Mouse (Mus musculus) neural tube, embryonic 13.5 days (tissue): ENCODE data around the gene Adamts1. TPM values are rescaled to one million over a fixed set of nuclear protein-coding genes. Genes with fewer than 3 reads are reported as not detected.
A peak's percentile ranks its signal among the peaks of the same experiment; 100 is the strongest.

Experiments used
- ATAC-seq: fragments of 200-750 bp; cut with Nextera tagmentation; 2 replicates; pipeline ENCODE4 v1.8.0; 2017; ENCODE audit warnings: low read depth, mild to moderate bottlenecking, moderate TSS enrichment, moderate library complexity
- H3K27ac ChIP-seq: fragments of 300-500 bp; sonication (generic); replicated peaks from 2 replicates; pipeline ENCODE4 v1.5.1; 2015; ENCODE audit warnings: moderate library complexity, mild to moderate bottlenecking, inconsistent platforms
- H3K27me3 ChIP-seq: fragments of 300-500 bp; sonication (generic); 2 replicates; pipeline ENCODE4 v1.6.1; 2015; ENCODE audit warnings: mild to moderate bottlenecking, inconsistent platforms
- H3K36me3 ChIP-seq: fragments of 300-500 bp; sonication (generic); 2 replicates; pipeline ENCODE4 v1.6.1; 2015; ENCODE audit warnings: mild to moderate bottlenecking, inconsistent platforms
- H3K4me1 ChIP-seq: fragments of 300-500 bp; sonication (generic); replicated peaks from 2 replicates; pipeline ENCODE4 v1.6.1; 2015; ENCODE audit warnings: inconsistent platforms
- H3K4me2 ChIP-seq: fragments of 300-500 bp; sonication (generic); 2 replicates; pipeline ENCODE4 v1.6.1; 2015; ENCODE audit warnings: inconsistent platforms, mild to moderate bottlenecking, moderate library complexity
- H3K4me3 ChIP-seq: fragments of 300-500 bp; sonication (generic); 2 replicates; pipeline ENCODE4 v1.5.1; 2015; ENCODE audit warnings: mild to moderate bottlenecking, inconsistent platforms
- H3K9ac ChIP-seq: fragments of 300-500 bp; sonication (generic); 2 replicates; pipeline ENCODE4 v1.6.1; 2015; ENCODE audit warnings: moderate library complexity, mild to moderate bottlenecking, inconsistent platforms
- H3K9me3 ChIP-seq: fragments of 300-500 bp; sonication (generic); 2 replicates; pipeline ENCODE4 v1.6.1; 2016; ENCODE audit warnings: inconsistent platforms
- WGBS: fragments of 180-500 bp; shearing (Covaris S2); methylation state at CpG from one replicate; pipeline ENCODE4 v1.1.7; 2015; 5-methylcytosine and 5-hydroxymethylcytosine counted together
- polyA plus RNA-seq: library from polyadenylated mRNA; unstranded; fragments of >200 nt; fragmentation: Nextera tagmentation; extraction: Ambion mirVana; gene quantifications from 2 replicates; pipeline ENCODE4 v1.2.1, GENCODE M21; 2015

Gene Adamts1
- polyA plus RNA-seq, 1 experiment from 2014 or later, result 10.1 TPM

- peak; percentile 80 for ATAC-seq
- H3K9ac ChIP-seq, result peak overlapping the region; percentile 81
- H3K4me2 ChIP-seq, result peak overlapping the region; percentile 100
- H3K4me1 ChIP-seq, result peaks cover 38% of the 10 kb centered on the region
- 4% methylated on average over 8 of the region's 8 CpGs for WGBS
- H3K36me3 ChIP-seq, result peaks cover 26% of the 10 kb centered on the region
- H3K27ac ChIP-seq, result peak overlapping the region; percentile 80
- H3K4me3 ChIP-seq, result peak overlapping the region; percentile 62
- no peaks in the 10 kb centered on the region for H3K9me3 ChIP-seq
- peaks cover 12% of the 10 kb centered on the region; the same call in 1 of the 2 replicates for H3K27me3 ChIP-seq
Observed at GRCm38 (mm10) chr16:85800691-85801090, 2.2 kb downstream of the Adamts1 start.

- H3K9me3 ChIP-seq, result no peaks in the 10 kb centered on the region
- H3K27me3 ChIP-seq, result peaks cover 9% of the 10 kb centered on the region; the same call in 1 of the 2 replicates
- ATAC-seq, result no peak
- 71% methylated on average over 9 of the region's 9 CpGs for WGBS
- H3K27ac ChIP-seq, result no peak overlapping the region
- peak overlapping the region; percentile 100 for H3K4me2 ChIP-seq
- peak overlapping the region; percentile 62; the same call in 1 of the 2 replicates for H3K4me3 ChIP-seq
- peaks cover 32% of the 10 kb centered on the region for H3K36me3 ChIP-seq
- H3K4me1 ChIP-seq, result peaks cover 38% of the 10 kb centered on the region
- H3K9ac ChIP-seq, result no peak overlapping the region
Observed at GRCm38 (mm10) chr16:85799971-85800370, 2.9 kb downstream of the Adamts1 start.

GRCm38 (mm10) chr16:85798334-85798733 is 4.6 kb downstream of the Adamts1 start:
- no peak overlapping the region for H3K4me2 ChIP-seq
- no peak overlapping the region for H3K4me3 ChIP-seq
- no peak overlapping the region for H3K9ac ChIP-seq
- peaks cover 37% of the 10 kb centered on the region for H3K36me3 ChIP-seq
- no peaks in the 10 kb centered on the region for H3K9me3 ChIP-seq
- H3K27me3 ChIP-seq, result no peaks in the 10 kb centered on the region
- whole genome bisulfite sequencing, result 93% methylated on average over 7 of the region's 7 CpGs
- no peak overlapping the region for H3K27ac ChIP-seq
- ATAC-seq, result no peak
- H3K4me1 ChIP-seq, result peaks cover 27% of the 10 kb centered on the region

- no peaks in the 10 kb centered on the region for H3K9me3 ChIP-seq
- peaks cover 37% of the 10 kb centered on the region for H3K36me3 ChIP-seq
- H3K27ac ChIP-seq, result no peak overlapping the region
- H3K9ac ChIP-seq, result no peak overlapping the region
- no peak overlapping the region for H3K4me2 ChIP-seq
- H3K27me3 ChIP-seq, result no peaks in the 10 kb centered on the region
- no peak for ATAC-seq
- H3K4me1 ChIP-seq, result peaks cover 16% of the 10 kb centered on the region
- H3K4me3 ChIP-seq, result no peak overlapping the region
- 96% methylated on average over 4 of the region's 4 CpGs for WGBS
Observed at GRCm38 (mm10) chr16:85797161-85797560, 5.8 kb downstream of the Adamts1 start.

GRCm38 (mm10) chr16:85795731-85796130 is 7.2 kb downstream of the Adamts1 start:
- Histone ChIP-seq H3K4me3 (no peak overlapping the region), H3K4me2 (no peak overlapping the region), H3K9ac (no peak overlapping the region), H3K27me3 (no peaks in the 10 kb centered on the region), H3K36me3 (peaks cover 37% of the 10 kb centered on the region), H3K4me1 (peaks cover 8% of the 10 kb centered on the region), H3K9me3 (no peaks in the 10 kb centered on the region), H3K27ac (no peak overlapping the region)
- ATAC-seq, result no peak
- 96% methylated on average over 7 of the region's 7 CpGs for WGBS

- no peak for ATAC-seq
- H3K27me3 ChIP-seq, result no peaks in the 10 kb centered on the region
- no peaks in the 10 kb centered on the region for H3K9me3 ChIP-seq
- H3K4me2 ChIP-seq, result no peak overlapping the region
- peaks cover 36% of the 10 kb centered on the region for H3K36me3 ChIP-seq
- H3K9ac ChIP-seq, result no peak overlapping the region
- H3K4me3 ChIP-seq, result no peak overlapping the region
- WGBS, result 90% methylated on average over 4 of the region's 4 CpGs
- no peaks in the 10 kb centered on the region for H3K4me1 ChIP-seq
- no peak overlapping the region for H3K27ac ChIP-seq
Observed at GRCm38 (mm10) chr16:85793166-85793830, 9.6 kb downstream of the Adamts1 start.

- no peak for ATAC-seq
- H3K4me1 ChIP-seq, result no peaks in the 10 kb centered on the region
- H3K9me3 ChIP-seq, result no peaks in the 10 kb centered on the region
Observed at GRCm38 (mm10) chr16:85781076-85781475, 21.8 kb downstream of the Adamts1 start.

GRCm38 (mm10) chr16:85779775-85780174 is 23.1 kb downstream of the Adamts1 start:
- Histone ChIP-seq H3K4me2 (no peak overlapping the region), H3K9me3 (no peaks in the 10 kb centered on the region), H3K4me3 (no peak overlapping the region), H3K27ac (no peak overlapping the region), H3K27me3 (no peaks in the 10 kb centered on the region), H3K9ac (no peak overlapping the region), H3K36me3 (no peaks in the 10 kb centered on the region), H3K4me1 (no peaks in the 10 kb centered on the region)
- ATAC-seq, result peak; percentile 72; the same call in 1 of the 2 replicates

More at GRCm38 (mm10) chr16:85781076-85781475, 21.8 kb downstream of the Adamts1 start:
- Histone ChIP-seq H3K4me3 (no peak overlapping the region), H3K36me3 (no peaks in the 10 kb centered on the region), H3K27me3 (no peaks in the 10 kb centered on the region), H3K27ac (no peak overlapping the region), H3K9ac (no peak overlapping the region), H3K4me2 (no peak overlapping the region)
- 94% methylated on average over 2 of the region's 2 CpGs for WGBS

GRCm38 (mm10) chr16:85772272-85772671 is 30.6 kb downstream of the Adamts1 start:
- no peaks in the 10 kb centered on the region for H3K4me1 ChIP-seq
- H3K27me3 ChIP-seq, result no peaks in the 10 kb centered on the region
- H3K4me2 ChIP-seq, result no peak overlapping the region
- WGBS, result 77% methylated on average over 3 of the region's 3 CpGs
- no peaks in the 10 kb centered on the region for H3K9me3 ChIP-seq
- no peak overlapping the region for H3K27ac ChIP-seq
- H3K4me3 ChIP-seq, result no peak overlapping the region
- no peak overlapping the region for H3K9ac ChIP-seq
- no peaks in the 10 kb centered on the region for H3K36me3 ChIP-seq
- ATAC-seq, result no peak

- Histone ChIP-seq H3K4me3 (no peak overlapping the region), H3K27me3 (no peaks in the 10 kb centered on the region), H3K27ac (no peak overlapping the region), H3K4me2 (no peak overlapping the region), H3K4me1 (no peaks in the 10 kb centered on the region), H3K9me3 (no peaks in the 10 kb centered on the region), H3K9ac (no peak overlapping the region), H3K36me3 (no peaks in the 10 kb centered on the region)
- ATAC-seq, result no peak
- WGBS, result 62% methylated on average over 4 of the region's 4 CpGs
Observed at GRCm38 (mm10) chr16:85767341-85767740, 35.6 kb downstream of the Adamts1 start.

GRCm38 (mm10) chr16:85765697-85766096 is 37.2 kb downstream of the Adamts1 start:
- H3K9ac ChIP-seq, result no peak overlapping the region

GRCm38 (mm10) chr16:85765167-85765566 is 37.7 kb downstream of the Adamts1 start:
- no peak overlapping the region for H3K4me3 ChIP-seq
- H3K9me3 ChIP-seq, result no peaks in the 10 kb centered on the region
- H3K27ac ChIP-seq, result no peak overlapping the region
- no peak for ATAC-seq
- 80% methylated on average over 6 of the region's 6 CpGs for WGBS
- no peak overlapping the region for H3K9ac ChIP-seq
- no peak overlapping the region for H3K4me2 ChIP-seq
- no peaks in the 10 kb centered on the region for H3K4me1 ChIP-seq
- H3K36me3 ChIP-seq, result no peaks in the 10 kb centered on the region
- H3K27me3 ChIP-seq, result no peaks in the 10 kb centered on the region

More at GRCm38 (mm10) chr16:85765697-85766096, 37.2 kb downstream of the Adamts1 start:
- H3K27ac ChIP-seq, result no peak overlapping the region
- ATAC-seq, result no peak
- WGBS, result 64% methylated on average over 8 of the region's 8 CpGs
- H3K9me3 ChIP-seq, result no peaks in the 10 kb centered on the region
- H3K4me3 ChIP-seq, result no peak overlapping the region
- no peaks in the 10 kb centered on the region for H3K4me1 ChIP-seq
- no peaks in the 10 kb centered on the region for H3K36me3 ChIP-seq
- no peaks in the 10 kb centered on the region for H3K27me3 ChIP-seq
- H3K4me2 ChIP-seq, result no peak overlapping the region
